Mouse (Mus musculus) E14TG2a.4 (cell line): ENCODE measurements around the gene Scamp1.
A peak's percentile ranks its signal among the peaks of the same experiment; 100 is the strongest.

ENCODE experiments used
- H3K27me3 ChIP-seq: 2 replicates; pipeline ENCODE4 v1.6.1; 2014; ENCODE audit warnings: low read length, control low read depth; ENCODE audit not compliant: insufficient read depth
- H3K36me3 ChIP-seq: 2 replicates; pipeline ENCODE4 v1.6.1; 2014; ENCODE audit warnings: low read length, control low read depth; ENCODE audit not compliant: insufficient read depth
- H3K4me1 ChIP-seq: replicated peaks from 2 replicates; pipeline ENCODE4 v1.6.1; 2014; ENCODE audit warnings: low read depth, low read length, control low read depth
- H3K4me3 ChIP-seq: replicated peaks from 2 replicates; pipeline ENCODE4 v1.5.1; 2014; ENCODE audit warnings: mild to moderate bottlenecking, low read length
- H3K9me3 ChIP-seq: 2 replicates; pipeline ENCODE4 v1.6.1; 2014; ENCODE audit warnings: low read length, control low read depth
- CTCF ChIP-seq: conservative IDR thresholded peaks from 2 replicates; pipeline ENCODE4 v1.5.1; 2014; ENCODE audit warnings: low read length
- NANOG ChIP-seq: IDR thresholded peaks from 2 replicates; pipeline ENCODE4 v1.6.1; 2014; ENCODE audit warnings: borderline replicate concordance, low read length, mixed read lengths
- POU5F1 ChIP-seq: IDR thresholded peaks from 2 replicates; pipeline ENCODE4 v1.6.1; 2014; ENCODE audit warnings: low read length, borderline replicate concordance

The Scamp1 gene

GRCm38 (mm10) chr13:94174577-94175279, 110.9 kb downstream of the Scamp1 start:
- Histone ChIP-seq H3K9me3 (no peaks in the 10 kb centered on the region), H3K27me3 (peaks cover 55% of the 10 kb centered on the region), H3K4me1 (peaks cover 28% of the 10 kb centered on the region), H3K36me3 (no peaks in the 10 kb centered on the region), H3K4me3 (peak overlapping the region; percentile 73)
- TF ChIP-seq CTCF (no peak), NANOG (no peak), POU5F1 (no peak)

- Histone ChIP-seq H3K27me3 (peaks cover 63% of the 10 kb centered on the region), H3K36me3 (no peaks in the 10 kb centered on the region), H3K4me1 (peaks cover 28% of the 10 kb centered on the region), H3K4me3 (peak overlapping the region; percentile 73), H3K9me3 (no peaks in the 10 kb centered on the region)
- TF ChIP-seq POU5F1: no peak
- TF ChIP-seq NANOG: no peak
- TF ChIP-seq CTCF: no peak
These were observed 111.8 kb downstream of the Scamp1 start for GRCm38 (mm10) chr13:94173633-94174576.

GRCm38 (mm10) chr13:94172533-94173310, 112.9 kb downstream of the Scamp1 start:
- TF ChIP-seq CTCF (no peak), POU5F1 (no peak), NANOG (no peak)
- no peaks in the 10 kb centered on the region for H3K9me3 ChIP-seq
- H3K4me1 ChIP-seq: peaks cover 28% of the 10 kb centered on the region
- no peaks in the 10 kb centered on the region for H3K36me3 ChIP-seq
- peaks cover 72% of the 10 kb centered on the region for H3K27me3 ChIP-seq
- no peak overlapping the region for H3K4me3 ChIP-seq

- H3K9me3 ChIP-seq: no peaks in the 10 kb centered on the region
- TF ChIP-seq CTCF: no peak
- no peak for TF ChIP-seq POU5F1
- TF ChIP-seq NANOG: no peak
- no peaks in the 10 kb centered on the region for H3K36me3 ChIP-seq
- H3K27me3 ChIP-seq: peaks cover 74% of the 10 kb centered on the region
- H3K4me1 ChIP-seq: peaks cover 28% of the 10 kb centered on the region
- H3K4me3 ChIP-seq: no peak overlapping the region
These were observed 114.0 kb downstream of the Scamp1 start for GRCm38 (mm10) chr13:94171612-94172011.

GRCm38 (mm10) chr13:94169325-94169916, 116.2 kb downstream of the Scamp1 start:
- Histone ChIP-seq H3K4me1 (peaks cover 22% of the 10 kb centered on the region), H3K4me3 (no peak overlapping the region), H3K27me3 (peaks cover 60% of the 10 kb centered on the region), H3K36me3 (no peaks in the 10 kb centered on the region), H3K9me3 (no peaks in the 10 kb centered on the region)
- no peak for TF ChIP-seq CTCF

GRCm38 (mm10) chr13:94168319-94168718, 117.3 kb downstream of the Scamp1 start:
- H3K36me3 ChIP-seq: no peaks in the 10 kb centered on the region
- H3K4me1 ChIP-seq: peaks cover 12% of the 10 kb centered on the region
- no peaks in the 10 kb centered on the region for H3K9me3 ChIP-seq
- no peak for TF ChIP-seq POU5F1
- TF ChIP-seq NANOG: no peak
- no peak for TF ChIP-seq CTCF
- peaks cover 49% of the 10 kb centered on the region for H3K27me3 ChIP-seq
- no peak overlapping the region for H3K4me3 ChIP-seq

GRCm38 (mm10) chr13:94164501-94164900, 121.2 kb downstream of the Scamp1 start:
- no peaks in the 10 kb centered on the region for H3K9me3 ChIP-seq
- peaks cover 24% of the 10 kb centered on the region for H3K27me3 ChIP-seq
- H3K36me3 ChIP-seq: no peaks in the 10 kb centered on the region
- 0 out of 2 replicates have a peak, but pooled peaks cover 4% of the 10 kb centered on the region for H3K4me1 ChIP-seq
- TF ChIP-seq POU5F1: no peak
- no peak for TF ChIP-seq NANOG
- no peak for TF ChIP-seq CTCF
- no peak overlapping the region for H3K4me3 ChIP-seq
